Mouse (Mus musculus): Measurements from ENCODE around the gene Ap1ar.

DNA sequence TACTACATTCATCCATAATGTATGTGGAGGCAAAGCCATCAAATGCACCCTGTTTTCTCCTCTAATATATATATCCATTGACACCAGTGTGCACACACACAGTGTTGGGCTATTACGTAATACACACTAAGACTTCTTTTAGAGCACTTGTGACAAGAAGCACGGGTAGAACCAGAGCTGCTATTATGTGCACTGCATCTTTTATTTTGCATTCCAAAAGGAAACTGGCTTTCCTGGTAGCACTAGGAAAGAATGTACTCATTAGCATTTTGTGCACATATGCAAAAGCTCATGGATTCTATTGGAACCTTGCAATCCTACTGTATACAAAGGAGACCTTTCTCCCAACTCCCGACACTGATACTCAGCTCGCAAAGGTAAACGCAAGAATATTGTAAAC, 31.6 kb upstream of the Ap1ar start:
- no peak for TF ChIP-seq POLR2A (IDR thresholded peaks at IDR 0.05; ENCODE audit: extremely low read depth, insufficient read depth, low read length)
- TF ChIP-seq CTCF (IDR thresholded peaks at IDR 0.05; ENCODE audit: extremely low read depth, insufficient read depth, low read length): no peak

All from cortical plate, adult 2 months (tissue).